Mouse (Mus musculus) kidney, adult 2 months (tissue): ENCODE data around the gene Mbnl2.

Source experiments
- CTCF ChIP-seq: fragments of 200-500 bp; conservative IDR thresholded peaks from 2 replicates; pipeline ENCODE4 v1.5.1; 2011; ENCODE audit warnings: low read depth, mild to moderate bottlenecking, control low read depth, low read length, moderate library complexity, mixed read lengths; ENCODE audit not compliant: insufficient read depth, insufficient read length
- POLR2A ChIP-seq: fragments of 200-500 bp; IDR thresholded peaks from one replicate; pipeline ENCODE4 v1.6.1; 2011; ENCODE audit warnings: low read depth, low read length, control low read depth

DNA sequence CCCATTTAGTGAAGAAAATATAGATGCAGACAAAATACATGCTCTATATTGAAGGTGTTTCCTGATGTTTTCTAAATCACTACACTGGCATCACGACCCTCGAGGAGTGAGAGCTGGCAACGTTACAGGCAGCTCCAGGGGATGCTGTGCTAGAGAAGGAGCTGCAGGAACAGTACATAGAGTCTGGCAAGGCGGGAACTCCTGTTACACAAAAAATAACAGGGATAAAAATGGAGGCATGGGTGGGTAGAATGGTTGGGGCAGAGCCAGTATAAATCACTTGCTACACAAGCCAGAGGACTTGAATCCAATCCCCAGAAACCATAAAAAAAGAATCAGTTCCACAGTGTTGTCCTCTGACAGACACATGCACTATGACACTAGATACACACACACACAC is 165.8 kb downstream of the Mbnl2 start:
- TF ChIP-seq POLR2A (no peak), CTCF (no peak)
